Mouse (Mus musculus): ENCODE measurements around the gene Golph3. TPM values are rescaled to one million over a fixed set of nuclear protein-coding genes. Genes with fewer than 3 reads are reported as not detected.

Gene Golph3
- total and polyA plus RNA-seq, 3 experiments: 81.1 to 149 (median 99.2) TPM

GRCm38 (mm10) chr15:12340536-12341400 lies 19.5 kb downstream of the Golph3 start:
- H3K4me3 ChIP-seq (ENCODE audit: control insufficient read depth in 1 of 2, insufficient read depth in 1 of 2, low read depth in 2 of 2, low read length in 2 of 2): peak overlapping the region in 1 of 2 experiments; percentile 7; a peak in 1 of 4 replicates
- peak overlapping the region; percentile 99 for H3K27ac ChIP-seq (ENCODE audit: control insufficient read depth, low read depth, low read length)
- H3K79me2 ChIP-seq (ENCODE audit: control insufficient read depth, insufficient read depth, low read length, poor library complexity): peaks cover 41% of the 10 kb centered on the region
- DNase-seq (ENCODE audit: low read depth, low spot score): peak; percentile 79
- H3K9ac ChIP-seq (ENCODE audit: control insufficient read depth, low read depth, low read length, poor library complexity, severe bottlenecking): peak overlapping the region; percentile 59
- H3K4me1 ChIP-seq (ENCODE audit: control insufficient read depth in 1 of 2, insufficient read depth in 2 of 2, low read length in 2 of 2): peaks cover 39 to 49% of the 10 kb centered on the region in 2 experiments
- no peaks in the 10 kb centered on the region for H3K27me3 ChIP-seq (ENCODE audit: control insufficient read depth in 1 of 2, insufficient read depth in 2 of 2, low read length in 2 of 2)
- no peaks in the 10 kb centered on the region for H3K9me3 ChIP-seq (replicated peaks; ENCODE audit: insufficient read depth, low read length)
- peaks cover 21 to 67% of the 10 kb centered on the region in 2 experiments for H3K36me3 ChIP-seq (ENCODE audit: control insufficient read depth in 1 of 2, insufficient read depth in 2 of 2, low read length in 2 of 2)
- 0 out of 4 replicates have a peak, but pooled peaks of 1 of the 2 experiments have one; percentile 39 for TF ChIP-seq POLR2A (IDR thresholded peaks at IDR 0.05; ENCODE audit: control insufficient read depth in 1 of 2, insufficient read depth in 1 of 2, low read depth in 1 of 2, low read length in 2 of 2, poor library complexity in 1 of 2)
- TF ChIP-seq TAL1 (IDR thresholded peaks at IDR 0.05; ENCODE audit: low read length): peak; percentile 89
- peak; percentile 99 for TF ChIP-seq EP300 (IDR thresholded peaks at IDR 0.05; ENCODE audit: low read depth in 1 of 2, low read length in 2 of 2)
- no peak for TF ChIP-seq NRF1 (IDR thresholded peaks at IDR 0.05; ENCODE audit: insufficient read depth, low read depth, low read length, poor library complexity, severe bottlenecking)
- no peak for TF ChIP-seq HCFC1 (IDR thresholded peaks at IDR 0.05; ENCODE audit: low read depth, low read length)
- peak; percentile 59; the same call in 1 of the 2 replicates for TF ChIP-seq MAFK (IDR thresholded peaks at IDR 0.05; ENCODE audit: borderline replicate concordance, low read depth, low read length)
- TF ChIP-seq ZNF384 (IDR thresholded peaks at IDR 0.05; ENCODE audit: low read depth, low read length): peak; percentile 66; the same call in 1 of the 2 replicates
- TF ChIP-seq CHD1 (IDR thresholded peaks at IDR 0.05; ENCODE audit: low read depth, low read length): peak; percentile 92; the same call in 1 of the 2 replicates
- 0 out of 2 replicates have a peak, but pooled peaks have one; percentile 18 for TF ChIP-seq CHD2 (IDR thresholded peaks at IDR 0.05; ENCODE audit: low read length)
- TF ChIP-seq MYB (IDR thresholded peaks at IDR 0.05; ENCODE audit: low read depth, low read length): peak; percentile 82
- TF ChIP-seq TBP (IDR thresholded peaks at IDR 0.05; ENCODE audit: low read depth, low read length): no peak
- peak; percentile 40; the same call in 1 of the 2 replicates for TF ChIP-seq ELF1 (IDR thresholded peaks at IDR 0.05; ENCODE audit: low read depth, low read length)
- TF ChIP-seq MAZ (IDR thresholded peaks at IDR 0.05; ENCODE audit: low read depth, low read length): peak; percentile 76; the same call in 1 of the 2 replicates
- TF ChIP-seq MEF2A (IDR thresholded peaks at IDR 0.05; ENCODE audit: extremely low read depth, insufficient replicate concordance, low read depth, low read length, poor library complexity, severe bottlenecking): no peak
- no peak for TF ChIP-seq NELFE (IDR thresholded peaks at IDR 0.05; ENCODE audit: low read depth, low read length)
- TF ChIP-seq ZC3H11A (IDR thresholded peaks at IDR 0.05; ENCODE audit: low read depth, low read length): no peak
- TF ChIP-seq JUND (IDR thresholded peaks at IDR 0.05; ENCODE audit: low read depth, low read length): no peak
- TF ChIP-seq GABPA (IDR thresholded peaks at IDR 0.05; ENCODE audit: low read depth, low read length): 0 out of 2 replicates have a peak, but pooled peaks have one; percentile 12
- peak; percentile 93 for TF ChIP-seq SIN3A (IDR thresholded peaks at IDR 0.05; ENCODE audit: low read length)
- peak; percentile 100 for TF ChIP-seq GATA1 (IDR thresholded peaks at IDR 0.05; ENCODE audit: low read depth, low read length)
- no peak for TF ChIP-seq ZKSCAN1 (IDR thresholded peaks at IDR 0.05; ENCODE audit: low read depth, low read length)
- TF ChIP-seq CTCF (IDR thresholded peaks at IDR 0.05 in 2 of 3, conservative IDR thresholded peaks at IDR 0.05 in 1 of 3; ENCODE audit: control insufficient read depth in 1 of 3, insufficient read depth in 1 of 3, low read depth in 2 of 3, low read length in 3 of 3, poor library complexity in 1 of 3, severe bottlenecking in 1 of 3): no peak
- TF ChIP-seq POLR2AphosphoS5 (IDR thresholded peaks at IDR 0.05; ENCODE audit: borderline replicate concordance, low read depth, low read length): no peak
- TF ChIP-seq USF1 (IDR thresholded peaks at IDR 0.05; ENCODE audit: low read depth, low read length): no peak; the same call in 1 of the 2 replicates
- TF ChIP-seq E2F4 (IDR thresholded peaks at IDR 0.05; ENCODE audit: borderline replicate concordance, low read depth, low read length): no peak
- TF ChIP-seq MXI1 (IDR thresholded peaks at IDR 0.05; ENCODE audit: low read depth, low read length): peak; percentile 89
- TF ChIP-seq MAX (IDR thresholded peaks at IDR 0.05; ENCODE audit: low read length): peak; percentile 81; the same call in 1 of the 2 replicates
- peak; percentile 95 for TF ChIP-seq ETS1 (IDR thresholded peaks at IDR 0.05; ENCODE audit: low read depth, low read length)
- TF ChIP-seq RAD21 (IDR thresholded peaks at IDR 0.05; ENCODE audit: low read depth, low read length): no peak
- peak; percentile 97 for TF ChIP-seq RCOR1 (IDR thresholded peaks at IDR 0.05; ENCODE audit: low read depth, low read length)
- TF ChIP-seq MYC (IDR thresholded peaks at IDR 0.05; ENCODE audit: low read depth, low read length): peak; percentile 91
- no peak; the same call in 1 of the 2 replicates for TF ChIP-seq POLR2AphosphoS2 (IDR thresholded peaks at IDR 0.05; ENCODE audit: low read length)
- TF ChIP-seq SMC3 (IDR thresholded peaks at IDR 0.05; ENCODE audit: low read depth, low read length): 0 out of 2 replicates have a peak, but pooled peaks have one; percentile 2
- TF ChIP-seq TCF12 (IDR thresholded peaks at IDR 0.05; ENCODE audit: low read depth, low read length): peak; percentile 99
- TF ChIP-seq KAT2A (conservative IDR thresholded peaks at IDR 0.05; ENCODE audit: low read depth, low read length): peak; percentile 12; the same call in 1 of the 2 replicates

Measured in MEL (cell line).